Mouse (Mus musculus) heart, postnatal 0 days (tissue): ENCODE data around the gene Mapk14.

ENCODE experiments used
- CTCF ChIP-seq: IDR thresholded peaks from 2 replicates; pipeline ENCODE4 v1.5.1; 2016; ENCODE audit warnings: antibody characterized with exemption, control low read depth, low read depth
- EP300 ChIP-seq: IDR thresholded peaks from 2 replicates; pipeline ENCODE4 v1.6.1; 2016; ENCODE audit warnings: antibody characterized with exemption, low read depth

DNA sequence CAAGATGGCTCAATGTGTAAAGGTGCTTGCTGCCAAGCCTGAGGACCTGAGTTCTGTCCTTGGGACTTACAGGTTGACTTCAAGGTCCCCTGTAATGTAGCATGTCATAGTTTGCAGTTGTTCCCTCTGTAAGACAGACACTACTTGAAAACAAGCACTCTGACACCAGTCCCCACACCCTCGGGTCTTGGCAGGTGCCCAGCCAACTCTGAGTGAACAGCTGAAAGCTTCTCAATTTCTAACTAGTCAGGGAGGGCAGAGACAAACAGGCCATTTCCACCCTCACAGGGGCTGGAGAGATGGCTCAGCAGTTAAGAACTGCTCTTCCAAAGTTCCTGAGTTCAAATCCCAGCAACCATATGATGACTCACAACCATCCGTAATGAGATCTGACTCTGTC is 66.3 kb downstream of the Mapk14 start:
- TF ChIP-seq CTCF (no peak), EP300 (no peak)
